Mouse (Mus musculus) lung, adult 2 months (tissue): Measurements from ENCODE around the gene Dstyk.

Experiments used
- CTCF ChIP-seq: fragments of 200-500 bp; IDR thresholded peaks from 2 replicates; pipeline ENCODE4 v1.5.1; 2011; ENCODE audit warnings: mild to moderate bottlenecking, low read length, control low read depth; ENCODE audit not compliant: insufficient read depth
- POLR2A ChIP-seq: fragments of 200-500 bp; IDR thresholded peaks from 2 replicates; pipeline ENCODE4 v1.6.1; 2011; ENCODE audit warnings: low read depth, mild to moderate bottlenecking, control low read depth, low read length, borderline replicate concordance; ENCODE audit errors: extremely low read depth

DNA sequence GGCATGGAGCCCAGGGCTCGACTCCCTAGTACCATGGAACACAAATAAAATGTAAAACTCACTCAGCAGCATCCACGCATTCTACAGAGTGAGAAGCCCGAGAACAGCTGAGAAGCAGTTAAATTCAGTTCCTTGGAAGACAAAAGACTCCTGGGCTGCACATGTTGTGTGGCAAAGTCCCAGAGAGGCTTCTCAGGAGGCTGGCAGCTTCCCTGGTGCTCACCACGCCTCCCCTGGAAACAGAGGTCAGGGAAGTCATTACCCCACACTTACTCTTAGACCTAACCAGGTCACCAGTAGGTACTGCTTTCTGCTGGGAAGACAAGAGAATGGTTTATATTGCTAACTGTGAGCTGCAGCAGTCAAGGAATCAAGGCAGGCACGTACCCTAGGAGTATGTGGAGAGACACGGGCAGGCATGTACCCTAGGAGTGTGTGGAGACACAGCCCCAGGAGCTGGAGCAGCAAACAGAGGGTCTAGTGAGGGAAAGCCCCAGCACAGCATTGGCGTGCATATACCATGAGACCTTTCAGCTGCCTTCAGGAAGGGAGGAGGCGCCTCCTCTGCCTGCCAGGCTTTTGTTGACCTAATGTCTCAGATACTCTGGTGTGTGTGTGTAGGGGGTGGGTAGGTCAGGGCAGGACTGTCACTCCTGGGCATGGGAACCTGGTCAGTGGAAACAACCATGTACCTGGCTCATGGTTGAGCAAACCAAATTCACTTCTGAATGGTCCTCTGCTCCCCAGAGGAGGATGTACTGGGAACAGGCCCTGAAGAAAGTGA is 45.9 kb upstream of the Dstyk start:
- no peak for TF ChIP-seq CTCF
- no peak for TF ChIP-seq POLR2A
